Mouse (Mus musculus) adrenal gland, postnatal 4 days (tissue): Measurements from ENCODE around the gene Acox3. TPM values are rescaled to one million over a fixed set of nuclear protein-coding genes. Genes with fewer than 3 reads are reported as not detected.

Source experiments
- DNase-seq, 2 experiments: peaks; one replicate each; pipeline ENCODE4 v3.0.0; 2021 to 2022; ENCODE audit warnings: low spot score in 2 of 2, mixed read lengths in 2 of 2
- total RNA-seq, 2 experiments: library from RNA; stranded (reverse); gene quantifications; 2 replicates each; pipeline ENCODE4 v1.2.3; 2021

Acox3 gene
- total RNA-seq, 2 experiments from 2014 or later, result 44.0 to 46.6 TPM

DNA sequence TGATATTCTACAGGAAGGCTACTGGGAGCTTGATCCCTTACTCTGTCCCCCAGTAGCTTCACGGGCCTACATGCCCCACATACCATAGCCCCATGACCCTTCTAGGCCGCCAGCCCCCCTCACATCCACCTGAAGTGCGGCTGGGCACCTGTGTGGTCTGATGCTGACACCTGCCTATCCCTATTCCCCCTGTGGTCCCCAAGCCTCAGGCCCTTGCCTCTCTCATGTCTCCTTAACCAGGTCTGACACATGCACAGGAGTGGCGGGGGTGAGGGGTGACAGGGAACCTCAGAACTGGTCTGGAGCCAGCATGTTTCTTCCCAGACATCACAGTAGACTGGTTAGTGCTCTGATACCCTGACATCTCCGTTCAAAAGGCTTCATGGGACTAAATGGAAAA, 25.7 kb downstream of the Acox3 start:
- DNase-seq, result no peak

- no peak for DNase-seq
These were observed 26.5 kb downstream of the Acox3 start for GRCm38 (mm10) chr5:35609381-35609780.

DNA sequence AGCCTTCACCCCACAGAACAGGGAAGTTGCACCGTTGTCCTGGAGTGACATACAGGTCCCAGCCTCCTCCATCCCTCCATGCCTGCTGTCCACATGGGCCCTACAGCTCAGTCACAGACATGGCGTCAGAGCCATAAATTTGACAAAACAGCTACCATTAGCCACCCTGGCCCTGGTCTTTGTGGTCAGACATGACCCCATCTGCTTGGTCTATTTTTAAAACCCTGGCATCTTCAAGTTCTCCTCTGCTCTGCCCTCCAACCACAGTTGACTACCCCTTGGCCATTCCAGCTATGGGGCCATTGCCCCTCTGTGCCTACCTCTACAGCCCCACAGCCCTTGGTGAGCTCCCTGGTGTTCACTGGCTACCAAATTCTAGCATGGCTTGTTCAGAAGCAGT, 27.1 kb downstream of the Acox3 start:
- no peak for DNase-seq

DNA sequence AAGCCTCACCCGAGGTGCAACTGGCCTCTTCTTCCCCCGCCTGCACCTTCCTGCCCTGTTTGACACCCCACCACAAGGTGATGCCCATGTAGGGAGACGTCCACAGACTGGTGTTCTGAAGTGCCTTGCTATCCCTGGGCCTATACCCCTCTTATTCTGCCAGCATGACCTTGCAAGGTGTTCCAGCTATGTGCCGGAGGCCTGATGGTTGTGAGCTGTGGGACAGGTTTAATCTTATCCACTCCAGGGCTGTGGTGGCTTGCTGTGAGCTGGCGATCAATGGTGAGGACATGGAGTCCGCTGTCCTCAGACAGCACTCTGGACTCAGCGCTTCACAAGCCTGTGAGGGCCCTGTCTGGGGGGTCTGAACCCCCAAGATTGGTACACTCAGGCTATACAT, 27.5 kb downstream of the Acox3 start:
- DNase-seq, result no peak

DNA sequence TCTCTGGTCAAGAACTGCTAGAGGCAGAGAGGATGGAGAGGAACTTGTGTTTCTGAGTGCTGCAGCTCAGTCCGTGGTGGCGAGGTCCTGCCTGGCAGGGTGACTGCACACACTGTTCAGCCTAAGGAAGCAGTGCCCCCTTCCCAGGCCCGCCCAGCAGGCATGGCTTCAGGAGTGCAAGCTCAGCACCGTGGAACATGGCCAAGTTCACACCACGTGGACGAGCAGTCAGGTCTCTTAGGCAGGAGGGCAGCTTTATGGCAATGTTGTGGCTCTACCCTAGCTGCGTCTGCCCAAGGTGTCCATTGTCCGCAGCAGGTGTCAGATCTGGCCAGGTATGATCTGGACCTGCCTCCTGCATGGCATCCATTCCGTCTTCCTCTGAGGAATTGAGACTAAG, 28.3 kb downstream of the Acox3 start:
- DNase-seq, result no peak

DNA sequence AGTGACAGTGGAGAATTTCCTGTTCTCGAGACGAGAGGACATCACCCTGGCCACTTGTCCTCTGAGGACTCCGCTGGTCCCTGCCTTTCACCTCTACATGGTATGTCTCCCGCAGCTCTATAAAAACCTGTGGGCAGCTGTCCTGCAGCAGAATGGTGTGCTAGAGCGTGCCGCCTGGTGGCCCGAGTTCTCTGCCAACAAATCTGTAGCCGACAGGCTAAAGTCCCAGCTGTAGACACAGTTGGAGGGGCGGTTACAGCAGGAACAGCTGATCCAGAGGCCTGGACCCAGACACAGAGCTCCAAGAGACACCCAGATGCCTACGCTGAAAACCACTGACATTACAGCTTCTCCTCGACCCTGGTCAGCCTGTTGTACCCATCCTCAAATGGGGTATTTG, 29.1 kb downstream of the Acox3 start:
- DNase-seq, result no peak

DNA sequence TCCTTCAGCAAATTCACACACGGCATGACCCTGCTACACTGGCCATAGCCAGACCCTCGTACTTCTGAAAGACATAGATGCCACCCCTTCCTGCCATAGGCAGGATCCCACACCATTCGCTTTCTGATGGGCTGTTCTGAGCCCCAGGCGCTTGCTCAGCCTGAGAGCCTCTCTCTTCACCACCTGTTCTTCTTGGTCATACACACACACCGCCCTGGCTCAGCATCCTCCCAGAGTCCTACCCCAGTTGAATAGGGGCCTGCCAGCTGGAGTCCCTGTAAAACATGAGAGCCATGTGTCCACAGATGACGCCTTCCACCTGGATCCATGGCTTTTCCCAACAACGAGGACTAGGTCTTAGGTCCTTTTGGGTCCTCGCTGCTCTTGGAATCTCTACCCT, 29.9 kb downstream of the Acox3 start:
- no peak for DNase-seq

- DNase-seq, result no peak
These were observed 34.1 kb downstream of the Acox3 start for GRCm38 (mm10) chr5:35616943-35617342.

- no peak for DNase-seq
These were observed 38.3 kb downstream of the Acox3 start for GRCm38 (mm10) chr5:35621114-35621513.

- no peak for DNase-seq
These were observed 41.0 kb downstream of the Acox3 start for GRCm38 (mm10) chr5:35623831-35624230.

DNA sequence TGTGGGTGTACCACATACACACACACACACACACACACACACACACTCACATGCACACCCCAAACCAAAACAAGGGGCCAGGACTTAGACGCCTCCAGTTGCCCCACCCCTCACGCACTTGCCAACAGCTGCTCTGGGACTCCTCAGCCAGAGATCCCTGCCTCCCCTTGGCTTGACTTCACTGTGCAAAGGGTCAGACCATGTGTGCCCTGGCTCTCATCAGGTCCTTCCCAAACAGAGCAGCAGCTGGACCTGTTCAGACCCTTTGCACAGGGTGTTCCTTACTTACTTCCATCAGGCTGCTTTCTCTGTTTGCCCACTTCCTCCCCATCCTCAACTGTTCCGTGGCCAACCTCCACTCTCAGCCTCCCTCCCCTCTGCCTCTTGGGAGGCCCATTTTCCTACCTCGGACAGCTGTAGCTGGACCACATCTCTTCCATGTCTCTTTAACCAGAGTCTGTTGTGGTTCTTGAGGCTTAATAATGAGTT, 42.0 kb downstream of the Acox3 start:
- DNase-seq, result no peak

DNA sequence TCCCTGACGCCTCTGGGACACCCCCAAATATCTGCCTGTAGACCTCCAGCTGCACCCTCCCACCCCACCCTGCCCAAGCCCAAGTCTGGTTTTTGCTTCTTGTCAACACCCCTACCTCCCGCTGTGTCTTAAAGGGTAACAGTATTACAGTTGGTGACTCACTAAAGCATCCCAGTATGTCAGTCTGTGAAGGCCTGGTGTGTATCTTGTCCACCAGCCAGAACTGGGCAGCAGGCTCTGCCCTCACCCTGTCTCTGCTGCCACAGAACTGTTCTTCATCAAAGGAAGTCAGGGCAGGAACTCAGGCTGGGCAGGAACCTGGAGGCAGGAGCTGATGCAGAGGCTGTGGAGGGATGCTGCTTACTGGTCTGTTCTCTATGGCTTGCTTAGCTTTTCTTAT, 43.6 kb downstream of the Acox3 start:
- no peak for DNase-seq

DNA sequence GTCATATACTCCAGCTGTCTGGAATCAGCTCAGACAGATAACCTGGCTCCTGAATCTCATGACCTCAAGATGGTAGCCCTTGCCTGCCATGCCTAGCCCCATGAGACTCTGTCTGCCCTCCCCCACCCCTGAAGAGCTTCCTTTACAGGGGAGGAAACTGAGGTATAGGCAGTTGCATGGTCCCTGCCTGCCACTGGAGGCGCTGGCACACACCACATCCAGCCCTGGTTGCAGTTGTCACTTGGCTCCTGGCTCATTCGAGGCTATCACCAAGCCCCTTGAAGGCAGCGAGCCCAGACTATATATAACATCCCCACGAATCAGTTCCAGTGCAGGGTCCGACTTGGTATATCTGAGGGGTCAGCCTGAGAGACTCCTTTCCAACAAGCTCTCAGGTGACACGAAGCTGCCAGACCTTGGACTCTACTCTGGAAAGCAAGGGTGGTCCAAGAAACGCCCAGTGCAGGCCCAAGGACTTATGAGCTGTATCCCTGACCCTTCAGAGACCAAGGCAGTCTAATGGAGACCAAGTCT, 44.5 kb downstream of the Acox3 start:
- no peak for DNase-seq

DNA sequence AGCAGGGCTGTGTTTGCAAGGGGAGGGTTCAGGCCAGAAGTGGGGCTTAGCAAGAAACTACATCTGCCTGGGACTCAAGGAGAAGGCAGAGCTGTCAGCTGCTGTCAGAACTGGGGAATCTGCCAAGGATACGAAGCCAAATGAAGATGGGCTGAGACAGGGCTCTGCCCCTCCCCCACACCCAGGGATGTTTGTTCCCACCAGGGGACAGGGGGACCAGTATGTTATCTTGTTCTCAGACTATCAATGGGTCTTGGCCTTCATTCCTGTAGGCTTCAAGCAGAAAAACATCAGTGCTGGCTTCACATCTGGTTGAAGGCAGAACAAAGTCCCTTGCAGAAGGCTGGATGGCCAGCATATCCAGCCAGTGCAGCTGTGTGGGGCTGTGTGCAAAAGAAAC, 45.8 kb downstream of the Acox3 start:
- no peak for DNase-seq

GRCm38 (mm10) chr5:35629333-35629732, 46.5 kb downstream of the Acox3 start:
- DNase-seq, result no peak

- DNase-seq, result no peak
These were observed 47.9 kb downstream of the Acox3 start for GRCm38 (mm10) chr5:35630706-35631105.

- no peak for DNase-seq
These were observed 48.4 kb downstream of the Acox3 start for GRCm38 (mm10) chr5:35631224-35631623.

DNA sequence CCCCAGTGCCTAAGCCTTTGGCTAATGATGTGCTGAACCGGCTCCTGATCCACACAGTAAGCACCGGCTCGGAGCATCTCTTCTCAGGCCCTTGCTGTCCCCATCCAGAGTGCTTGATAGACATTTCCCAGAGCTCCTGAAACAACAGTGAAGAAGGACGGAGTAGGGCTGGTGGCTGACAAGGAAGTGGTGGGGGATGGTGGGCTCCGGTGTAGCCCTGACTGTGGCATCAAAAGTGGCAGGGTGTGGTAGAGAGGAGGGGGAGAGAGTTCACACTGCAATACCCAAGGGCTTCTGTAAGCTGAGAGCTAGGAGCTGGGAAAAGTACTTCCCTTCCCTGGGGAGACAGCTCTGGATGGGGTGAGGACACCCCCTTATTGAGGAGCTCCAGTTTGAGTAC, 48.9 kb downstream of the Acox3 start:
- DNase-seq, result no peak

DNA sequence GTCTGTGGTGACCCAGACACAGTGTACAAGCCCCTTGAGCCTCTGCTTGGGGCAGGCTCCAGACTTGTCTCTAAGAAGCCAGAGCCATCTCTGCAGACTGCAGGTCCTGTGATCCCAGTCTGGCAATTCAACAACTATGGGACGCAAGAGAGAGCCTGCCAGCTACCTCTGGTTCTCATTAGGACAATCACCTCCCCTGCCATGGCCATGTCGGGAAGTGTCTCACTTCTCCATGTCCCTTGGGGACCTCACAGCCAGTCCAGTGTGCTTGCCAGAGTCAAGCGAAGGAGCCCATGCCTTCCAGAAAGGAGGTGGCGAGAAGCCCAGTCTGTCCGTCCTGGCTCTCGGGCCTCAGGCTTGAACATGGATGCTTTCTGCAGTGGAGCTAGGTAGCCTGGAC, 50.0 kb downstream of the Acox3 start:
- no peak for DNase-seq

- DNase-seq, result peak in 1 of 2 experiments; percentile 22
These were observed 53.2 kb downstream of the Acox3 start for GRCm38 (mm10) chr5:35636016-35636415.

DNA sequence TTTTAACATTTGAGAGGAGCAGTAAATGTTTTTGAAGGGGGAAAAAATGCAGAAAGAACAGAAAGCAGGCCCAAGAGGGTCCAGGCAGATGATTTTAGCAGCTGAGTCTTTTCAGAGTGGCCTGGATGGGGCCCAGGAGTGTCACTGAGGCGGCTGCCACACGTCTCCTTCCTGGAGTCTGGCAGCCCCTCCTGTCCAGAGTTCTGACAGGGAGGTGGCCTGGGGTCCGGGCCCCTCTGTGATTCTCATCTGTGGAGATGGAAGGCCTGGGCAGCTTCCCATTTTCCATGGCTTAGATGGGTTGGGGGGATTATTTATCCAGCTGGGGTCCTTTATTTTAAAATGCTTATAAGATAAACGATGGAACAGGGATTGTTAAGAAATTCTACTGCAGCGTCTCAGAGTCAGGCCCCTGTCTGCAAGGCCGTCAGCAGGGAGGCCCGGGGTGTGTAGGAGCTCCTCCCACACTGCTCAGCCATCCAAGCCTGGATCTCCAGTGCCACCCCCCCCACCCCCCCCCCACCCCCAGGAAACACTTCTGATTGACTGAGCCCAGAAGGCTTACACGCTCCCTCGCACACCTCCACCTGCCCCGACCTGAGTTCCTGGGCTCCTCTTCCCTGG, 59.2 kb downstream of the Acox3 start:
- no peak for DNase-seq

GRCm38 (mm10) chr5:35643401-35644048, 60.7 kb downstream of the Acox3 start:
- DNase-seq, result no peak

GRCm38 (mm10) chr5:35644082-35644481, 61.2 kb downstream of the Acox3 start:
- no peak for DNase-seq
